Mouse (Mus musculus) G1E (cell line): ENCODE measurements around the gene Birc6.

Source experiments
- CTCF ChIP-seq: IDR thresholded peaks from 2 replicates; pipeline ENCODE4 v1.5.1; 2012; ENCODE audit warnings: low read depth, low read length, inconsistent platforms, mixed read lengths
- POLR2AphosphoS5 ChIP-seq: IDR thresholded peaks from 2 replicates; pipeline ENCODE4 v1.6.1; 2012; ENCODE audit warnings: low read depth, low read length, inconsistent platforms; ENCODE audit not compliant: insufficient replicate concordance
- TAL1 ChIP-seq: conservative IDR thresholded peaks from 2 replicates; pipeline ENCODE4 v1.6.1; 2012; ENCODE audit warnings: low read depth, low read length, inconsistent platforms, mixed read lengths

DNA sequence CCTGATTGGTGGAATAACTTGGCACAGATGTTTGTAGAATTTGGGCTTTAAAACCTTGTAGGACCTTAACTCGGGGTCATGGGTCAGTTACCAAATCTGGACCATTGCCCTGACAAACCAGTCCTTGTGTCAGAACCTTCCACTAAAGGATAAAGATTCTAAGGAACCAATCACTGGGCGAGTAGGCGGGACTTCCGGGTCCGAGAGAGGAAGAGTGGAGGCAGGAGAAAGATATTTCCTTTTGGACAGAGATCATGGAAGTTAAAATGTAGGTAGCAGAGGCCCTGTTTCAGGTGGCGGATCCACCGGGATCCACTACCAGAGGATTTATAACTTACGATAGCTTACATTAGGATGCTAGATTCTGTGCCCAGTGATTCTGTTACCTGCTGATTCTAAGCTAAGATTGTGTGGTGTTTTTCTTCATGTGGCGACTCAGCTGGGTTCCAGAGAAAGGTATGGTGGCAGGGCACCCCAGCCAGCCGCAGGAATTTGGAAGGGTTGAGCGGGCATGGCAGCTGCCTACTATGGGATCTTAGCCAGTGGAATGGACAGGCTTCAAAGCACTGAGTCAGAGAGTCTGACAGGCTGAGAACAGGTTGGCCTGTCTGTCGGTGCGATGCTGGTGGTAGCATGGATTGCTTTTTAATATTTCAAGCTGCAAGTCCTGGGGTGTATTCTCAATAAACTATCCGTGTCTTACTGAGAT lies 47.6 kb upstream of the Birc6 start:
- TF ChIP-seq TAL1 (no peak), CTCF (no peak), POLR2AphosphoS5 (no peak)
